Mouse (Mus musculus) thymus, postnatal 0 days (tissue): ENCODE measurements around the gene Prss45. TPM values are rescaled to one million over a fixed set of nuclear protein-coding genes. Genes with fewer than 3 reads are reported as not detected.

ENCODE experiments used
- polyA plus RNA-seq: library from polyadenylated mRNA; unstranded; fragments of >200 nt; fragmentation: Nextera tagmentation; extraction: Ambion mirVana; gene quantifications from 2 replicates; pipeline ENCODE4 v1.2.1, GENCODE M21; 2015

The Prss45 gene
- polyA plus RNA-seq, 1 experiment from 2014 or later = not detected

Other genes with a start within 250 kb of the Prss45 start
- gene Nradd, start 210.1 kb upstream of the Prss45 start, polyA plus RNA-seq = 4.3 and 5.3 TPM in 2 replicates
- gene Nbeal2, start 180.4 kb upstream of the Prss45 start, polyA plus RNA-seq = 15.7 and 19.1 TPM in 2 replicates
- 210 and 226 TPM in 2 replicates for gene Ccdc12, start 178.1 kb upstream of the Prss45 start, polyA plus RNA-seq
- gene Myl3, start 92.7 kb upstream of the Prss45 start, polyA plus RNA-seq = 0.94 and 1.4 TPM in 2 replicates
- 2.6 and 2.9 TPM in 2 replicates for gene Pth1r, start 87.4 kb upstream of the Prss45 start, polyA plus RNA-seq
- not detected in 2 replicates for gene Prss42, start 36.4 kb upstream of the Prss45 start, polyA plus RNA-seq
- 0.14 TPM in 1 of 2 replicates, not detected in the other for gene Prss44, start 20.6 kb upstream of the Prss45 start, polyA plus RNA-seq
- gene Prss43, start 7.9 kb upstream of the Prss45 start, polyA plus RNA-seq = not detected in 2 replicates
- not detected in 2 replicates for gene Prss46, start 9.9 kb downstream of the Prss45 start, polyA plus RNA-seq
- 0.14 and 0.18 TPM in 2 replicates for gene Prss50, start 23.4 kb downstream of the Prss45 start, polyA plus RNA-seq
- gene Als2cl, start 45.3 kb downstream of the Prss45 start, polyA plus RNA-seq = 3.7 and 4.9 TPM in 2 replicates
- gene Tmie, start 45.5 kb downstream of the Prss45 start, polyA plus RNA-seq = 6.2 and 7.1 TPM in 2 replicates
- 0.67 and 0.82 TPM in 2 replicates for gene Fam240a, start 82.3 kb downstream of the Prss45 start, polyA plus RNA-seq
- 0.52 and 0.69 TPM in 2 replicates for gene Tdgf1, start 111.6 kb downstream of the Prss45 start, polyA plus RNA-seq
- gene Lrrc2, start 117.0 kb downstream of the Prss45 start, polyA plus RNA-seq = 0.08 and 0.38 TPM in 2 replicates
- 0.14 and 0.20 TPM in 2 replicates for gene Rtp3, start 156.0 kb downstream of the Prss45 start, polyA plus RNA-seq
- 2.4 and 8.0 TPM in 2 replicates for gene Ltf, start 184.7 kb downstream of the Prss45 start, polyA plus RNA-seq
- gene Ccrl2, start 222.9 kb downstream of the Prss45 start, polyA plus RNA-seq = 1.6 and 2.5 TPM in 2 replicates